Mouse (Mus musculus): ENCODE measurements at regions not wholly inside any gene's neighbourhood (a gene's known extent, or its start where the extent isn't known, plus 50 kb on each side); places are given as distances from the start of the nearest gene placed in this dataset.

DNA sequence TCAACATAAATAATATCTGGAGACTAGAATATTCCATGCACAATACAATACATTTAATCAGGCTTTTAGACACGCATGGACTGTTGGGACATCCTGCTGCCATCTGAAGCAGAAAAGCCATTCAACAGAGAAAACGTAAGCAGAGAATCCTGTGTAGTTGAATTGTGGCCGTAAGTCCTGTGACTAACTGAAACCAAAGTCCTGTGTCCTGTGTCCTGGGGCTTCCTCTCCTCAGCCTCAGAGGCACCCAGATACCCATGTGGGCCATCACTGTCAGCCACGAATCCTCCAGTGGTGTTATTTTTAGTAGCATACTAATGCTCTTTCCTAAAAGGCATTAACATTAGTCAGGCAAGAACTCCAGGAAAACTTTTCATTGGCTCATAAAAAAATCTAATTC is 145.8 kb upstream of the Noct start:
- no peak for TF ChIP-seq ZC3H11A (IDR thresholded peaks at IDR 0.05; ENCODE audit: borderline replicate concordance, low read depth, low read length)
- no peak for TF ChIP-seq MAFK (IDR thresholded peaks at IDR 0.05; ENCODE audit: insufficient read depth, low read depth, low read length)
- TF ChIP-seq CHD2 (IDR thresholded peaks at IDR 0.05; ENCODE audit: low read depth, low read length), result no peak

Measured in ES-E14 (cell line).